Mouse (Mus musculus): ENCODE data around the gene Tpcn1. TPM values are rescaled to one million over a fixed set of nuclear protein-coding genes. Genes with fewer than 3 reads are reported as not detected.
A peak's percentile ranks its signal among the peaks of the same experiment; 100 is the strongest.
"Not testable (repeated sequence)": the region's sequence is repeated elsewhere in the genome, so short reads cannot be mapped to it uniquely, and the experiment has no call there.

The Tpcn1 gene
- total RNA-seq, 2 experiments from 2014 or later, result 44.1 to 45.2 TPM

GRCm38 (mm10) chr5:120514754-120515153 lies 73.7 kb downstream of the Tpcn1 start:
- no peak for DNase-seq (ENCODE audit: low spot score in 2 of 2)

GRCm38 (mm10) chr5:120514031-120514677 lies 74.3 kb downstream of the Tpcn1 start:
- DNase-seq (ENCODE audit: low spot score in 2 of 2), result no peak

- DNase-seq (ENCODE audit: low spot score in 2 of 2), result no peak
Observed at GRCm38 (mm10) chr5:120512911-120513555, 75.4 kb downstream of the Tpcn1 start.

GRCm38 (mm10) chr5:120511643-120512220 lies 76.7 kb downstream of the Tpcn1 start:
- no peak for DNase-seq (ENCODE audit: low spot score in 2 of 2)

GRCm38 (mm10) chr5:120510982-120511642 lies 77.4 kb downstream of the Tpcn1 start, which contains the start of gene Slc8b1:
Gene Slc8b1 (plus strand): TSS chr5:120511168.
- DNase-seq (ENCODE audit: low spot score in 2 of 2), result peak; percentile 80 to 89

- DNase-seq (ENCODE audit: low spot score in 2 of 2), result no peak
Observed at GRCm38 (mm10) chr5:120507311-120507710, 81.2 kb downstream of the Tpcn1 start.

- DNase-seq (ENCODE audit: low spot score in 2 of 2), result no peak
Observed at GRCm38 (mm10) chr5:120506490-120506889, 82.0 kb downstream of the Tpcn1 start.

GRCm38 (mm10) chr5:120505781-120506180 lies 82.7 kb downstream of the Tpcn1 start:
- no peak for DNase-seq (ENCODE audit: low spot score in 2 of 2)

GRCm38 (mm10) chr5:120505368-120505767 lies 83.1 kb downstream of the Tpcn1 start:
- peak; percentile 53 for DNase-seq (ENCODE audit: low spot score in 2 of 2)

- peak; percentile 72 to 81 for DNase-seq (ENCODE audit: low spot score in 2 of 2)
Observed at GRCm38 (mm10) chr5:120503144-120503795, 85.2 kb downstream of the Tpcn1 start, which contains the start of gene Plbd2. Gene Plbd2 (minus strand): TSS chr5:120503625.

GRCm38 (mm10) chr5:120502675-120503143 lies 85.8 kb downstream of the Tpcn1 start:
- no peak for DNase-seq (ENCODE audit: low spot score in 2 of 2)

GRCm38 (mm10) chr5:120502147-120502621 lies 86.3 kb downstream of the Tpcn1 start:
- peak; percentile 73 to 83 for DNase-seq (ENCODE audit: low spot score in 2 of 2)

- not testable (repeated sequence) for DNase-seq (ENCODE audit: low spot score in 2 of 2)
Observed at GRCm38 (mm10) chr5:120500609-120501008, 87.9 kb downstream of the Tpcn1 start.

- no peak for DNase-seq (ENCODE audit: low spot score in 2 of 2)
Observed at GRCm38 (mm10) chr5:120499202-120499601, 89.3 kb downstream of the Tpcn1 start.

GRCm38 (mm10) chr5:120497071-120497470 lies 91.4 kb downstream of the Tpcn1 start:
- DNase-seq (ENCODE audit: low spot score in 2 of 2), result no peak

GRCm38 (mm10) chr5:120495703-120496226 lies 92.7 kb downstream of the Tpcn1 start:
- DNase-seq (ENCODE audit: low spot score in 2 of 2), result no peak

- no peak for DNase-seq (ENCODE audit: low spot score in 2 of 2)
Observed at GRCm38 (mm10) chr5:120495064-120495702, 93.3 kb downstream of the Tpcn1 start.

GRCm38 (mm10) chr5:120493873-120494395 lies 94.5 kb downstream of the Tpcn1 start:
- DNase-seq (ENCODE audit: low spot score in 2 of 2), result peak in 1 of 2 experiments; percentile 48

GRCm38 (mm10) chr5:120493440-120493839 lies 95.0 kb downstream of the Tpcn1 start:
- DNase-seq (ENCODE audit: low spot score in 2 of 2), result peak; percentile 49 to 77

GRCm38 (mm10) chr5:120492437-120492836 lies 96.0 kb downstream of the Tpcn1 start:
- no peak for DNase-seq (ENCODE audit: low spot score in 2 of 2)
